15 mouse cellular contexts compared by ENCODE assay signal in genomic region chr15:96712338-96712737, GRCm38 (mm10).
"Had no signal": no experiment of that assay in that cellular context is flagged by ENCODE, and none has a peak within 500 bp of the region (broad histone marks: within the 10 kb centered on the region; RNA-seq: fewer than 3 reads in every experiment).

No protein-coding gene starts in this region.

- H3K9me3 ChIP-seq: neural tube, embryonic 15.5 days; stomach, embryonic 15.5 days had no signal

- H3K36me3 ChIP-seq: neural tube, embryonic 15.5 days; stomach, embryonic 15.5 days had no signal

- H3K4me3 ChIP-seq: neural tube, embryonic 15.5 days; stomach, embryonic 15.5 days had no signal

- H3K27ac ChIP-seq: neural tube, embryonic 15.5 days; stomach, embryonic 15.5 days; stomach, postnatal 0 days had no signal

- DNase-seq: retina, postnatal 1 day; right cerebral cortex, adult 18-20 months; right cerebral cortex, postnatal 14 days; right cerebral cortex, postnatal 25 days; right cerebral cortex, postnatal 4 days; spleen, adult 18-20 months; thymus, adult 18-20 months; thymus, adult 2 months; thymus, postnatal 14 days; thymus, postnatal 25 days; thymus, postnatal 36 days; thymus, postnatal 4 days had no signal

- H3K9ac ChIP-seq: neural tube, embryonic 15.5 days; stomach, embryonic 15.5 days had no signal

- H3K27me3 ChIP-seq: neural tube, embryonic 15.5 days; stomach, embryonic 15.5 days had no signal

- H3K4me2 ChIP-seq: neural tube, embryonic 15.5 days; stomach, embryonic 15.5 days had no signal
